Mouse (Mus musculus): ENCODE measurements at regions not wholly inside any gene's neighbourhood (a gene's known extent, or its start where the extent isn't known, plus 50 kb on each side); places are given as distances from the start of the nearest gene placed in this dataset.

DNA sequence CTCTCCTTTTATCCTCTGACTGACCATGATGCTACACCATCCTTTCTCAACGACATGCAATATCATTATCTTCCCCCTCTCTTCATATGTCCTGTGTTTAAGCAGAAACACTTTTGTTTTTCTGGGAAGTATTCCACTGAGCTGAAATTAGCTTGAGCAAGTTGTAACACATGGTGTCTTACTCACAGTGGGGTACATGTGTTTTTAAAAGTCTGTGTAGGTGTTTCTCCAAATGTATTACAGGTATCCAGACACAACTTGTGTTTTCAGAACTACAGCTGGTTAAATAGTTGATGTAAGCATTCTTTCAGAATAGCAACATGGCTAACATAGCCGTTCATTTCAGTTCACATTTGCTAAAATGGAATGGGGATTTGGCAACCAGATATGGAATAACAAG lies 172.8 kb upstream of the Gm10295 start:
- no peak for ATAC-seq (ENCODE audit: low read depth)
- Histone ChIP-seq H3K4me2 (ENCODE audit: low read depth, low read length) (no peak overlapping the region), H3K4me3 (ENCODE audit: low read depth, low read length) (no peak overlapping the region), H3K36me3 (ENCODE audit: control insufficient read depth, insufficient read depth, low read length) (no peaks in the 10 kb centered on the region), H3K9ac (ENCODE audit: low read depth, low read length) (no peak overlapping the region), H3K27ac (replicated peaks; ENCODE audit: low read depth, low read length) (no peak overlapping the region), H3K9me3 (ENCODE audit: control insufficient read depth, low read length) (no peaks in the 10 kb centered on the region), H3K27me3 (replicated peaks; ENCODE audit: control insufficient read depth, insufficient read depth, low read length) (no peaks in the 10 kb centered on the region), H3K4me1 (ENCODE audit: control insufficient read depth, insufficient read depth, low read length) (no peaks in the 10 kb centered on the region)
- no peak for DNase-seq (ENCODE audit: low spot score)
- WGBS = 74% methylated on average over 2 of the region's 2 CpGs

DNA sequence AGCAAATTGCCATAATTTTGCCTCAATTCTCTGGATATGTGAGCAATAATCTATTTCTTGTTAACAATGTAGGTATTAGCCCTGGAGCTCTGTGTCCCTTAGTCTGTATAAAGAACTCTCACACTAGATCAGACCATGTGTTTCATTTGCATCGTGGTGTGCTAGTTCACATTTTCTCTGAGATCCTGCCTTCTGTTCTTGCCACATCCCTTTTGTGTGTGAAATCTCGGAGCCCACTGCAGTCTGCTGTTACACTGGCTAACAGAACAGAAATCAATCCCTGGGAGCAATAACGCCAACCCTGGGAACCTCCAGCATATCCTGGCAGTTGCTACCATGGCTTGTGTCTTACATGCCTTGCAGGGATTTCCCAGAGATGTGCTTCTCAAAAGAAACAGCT lies 156.1 kb upstream of the Gm10295 start:
- Histone ChIP-seq H3K4me1 (ENCODE audit: control insufficient read depth, insufficient read depth, low read length) (no peaks in the 10 kb centered on the region), H3K27me3 (replicated peaks; ENCODE audit: control insufficient read depth, insufficient read depth, low read length) (no peaks in the 10 kb centered on the region), H3K4me2 (ENCODE audit: low read depth, low read length) (no peak overlapping the region), H3K4me3 (ENCODE audit: low read depth, low read length) (no peak overlapping the region), H3K9me3 (ENCODE audit: control insufficient read depth, low read length) (no peaks in the 10 kb centered on the region), H3K36me3 (ENCODE audit: control insufficient read depth, insufficient read depth, low read length) (no peaks in the 10 kb centered on the region), H3K9ac (ENCODE audit: low read depth, low read length) (no peak overlapping the region), H3K27ac (replicated peaks; ENCODE audit: low read depth, low read length) (no peak overlapping the region)
- WGBS = 67% methylated on average over 3 of the region's 3 CpGs
- ATAC-seq (ENCODE audit: low read depth) (no peak), DNase-seq (ENCODE audit: low spot score) (no peak)

DNA sequence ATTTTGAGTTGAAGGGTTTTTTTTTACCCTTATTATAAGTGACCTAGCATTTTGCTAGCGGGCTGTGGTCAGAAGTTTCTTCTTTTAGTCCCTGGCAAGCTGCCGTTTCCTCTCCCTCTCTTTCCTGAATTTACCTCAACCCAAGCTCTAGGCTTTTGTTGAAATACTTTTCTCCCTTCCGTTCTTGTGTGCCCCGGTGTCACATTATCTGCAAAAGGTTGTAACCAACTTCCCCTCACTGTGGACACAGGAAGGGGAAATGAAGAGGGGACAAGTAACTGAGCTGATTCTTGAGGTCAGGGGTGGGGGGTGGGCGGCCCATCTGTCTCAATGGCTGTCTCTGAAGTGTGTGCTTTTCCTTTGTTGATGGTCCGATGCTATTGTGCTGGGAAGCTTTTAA lies 149.4 kb upstream of the Gm10295 start:
- Histone ChIP-seq H3K36me3 (ENCODE audit: control insufficient read depth, insufficient read depth, low read length) (no peaks in the 10 kb centered on the region), H3K4me1 (ENCODE audit: control insufficient read depth, insufficient read depth, low read length) (no peaks in the 10 kb centered on the region), H3K27ac (replicated peaks; ENCODE audit: low read depth, low read length) (no peak overlapping the region), H3K4me2 (ENCODE audit: low read depth, low read length) (no peak overlapping the region), H3K9me3 (ENCODE audit: control insufficient read depth, low read length) (no peaks in the 10 kb centered on the region), H3K27me3 (replicated peaks; ENCODE audit: control insufficient read depth, insufficient read depth, low read length) (no peaks in the 10 kb centered on the region), H3K9ac (ENCODE audit: low read depth, low read length) (no peak overlapping the region), H3K4me3 (ENCODE audit: low read depth, low read length) (no peak overlapping the region)
- 54% methylated on average over 6 of the region's 6 CpGs for WGBS
- ATAC-seq (ENCODE audit: low read depth) (no peak), DNase-seq (ENCODE audit: low spot score) (peak; percentile 13)

DNA sequence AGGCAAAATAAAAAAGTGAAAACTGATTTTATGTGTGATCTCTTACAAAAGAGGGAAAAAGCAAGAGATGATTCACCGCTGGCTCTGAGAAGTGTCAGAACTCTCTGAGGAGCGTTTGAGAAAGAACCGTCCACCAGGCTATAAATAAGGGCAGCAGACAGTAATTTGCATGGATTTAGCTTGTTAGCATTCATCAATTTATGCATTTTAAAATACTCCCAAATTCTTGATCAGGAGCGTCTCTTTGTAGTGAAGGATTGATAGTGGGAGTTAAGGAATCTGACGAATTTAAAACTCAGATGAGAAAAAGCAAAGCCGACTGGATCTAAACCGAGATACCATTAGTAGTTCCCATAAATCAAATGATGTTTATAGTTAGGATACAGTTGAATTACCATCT lies 146.8 kb upstream of the Gm10295 start:
- ATAC-seq (ENCODE audit: low read depth) (no peak), DNase-seq (ENCODE audit: low spot score) (no peak)
- H3K27ac ChIP-seq (replicated peaks; ENCODE audit: low read depth, low read length) = no peak overlapping the region
- no peaks in the 10 kb centered on the region for H3K36me3 ChIP-seq (ENCODE audit: control insufficient read depth, insufficient read depth, low read length)
- no peak overlapping the region for H3K9ac ChIP-seq (ENCODE audit: low read depth, low read length)
- H3K27me3 ChIP-seq (replicated peaks; ENCODE audit: control insufficient read depth, insufficient read depth, low read length) = no peaks in the 10 kb centered on the region
- 72% methylated on average over 7 of the region's 7 CpGs for WGBS
- H3K4me3 ChIP-seq (ENCODE audit: low read depth, low read length) = no peak overlapping the region
- H3K9me3 ChIP-seq (ENCODE audit: control insufficient read depth, low read length) = no peaks in the 10 kb centered on the region
- H3K4me2 ChIP-seq (ENCODE audit: low read depth, low read length) = no peak overlapping the region
- no peaks in the 10 kb centered on the region for H3K4me1 ChIP-seq (ENCODE audit: control insufficient read depth, insufficient read depth, low read length)

DNA sequence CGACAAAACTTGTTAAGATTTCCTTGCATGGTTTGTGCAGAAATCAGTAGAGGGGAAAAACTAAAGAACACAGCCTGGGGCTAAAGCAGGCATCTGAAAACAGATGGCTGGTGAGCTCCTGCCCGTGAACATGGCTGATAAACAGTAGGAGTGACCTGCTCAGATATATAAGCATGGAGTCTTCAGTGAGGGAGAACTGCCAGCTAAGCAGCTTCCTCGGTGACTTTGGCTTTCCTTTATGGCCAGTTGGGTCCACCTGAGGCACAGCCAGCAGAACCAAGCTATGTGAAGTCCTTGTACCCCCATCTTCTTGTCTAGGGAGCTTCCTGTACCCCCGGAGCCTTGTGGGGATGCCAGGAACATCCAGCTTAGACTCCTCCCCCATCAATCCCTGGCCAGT lies 139.8 kb upstream of the Gm10295 start:
- 43% methylated on average over 4 of the region's 4 CpGs for WGBS
- ATAC-seq (ENCODE audit: low read depth) = no peak

DNA sequence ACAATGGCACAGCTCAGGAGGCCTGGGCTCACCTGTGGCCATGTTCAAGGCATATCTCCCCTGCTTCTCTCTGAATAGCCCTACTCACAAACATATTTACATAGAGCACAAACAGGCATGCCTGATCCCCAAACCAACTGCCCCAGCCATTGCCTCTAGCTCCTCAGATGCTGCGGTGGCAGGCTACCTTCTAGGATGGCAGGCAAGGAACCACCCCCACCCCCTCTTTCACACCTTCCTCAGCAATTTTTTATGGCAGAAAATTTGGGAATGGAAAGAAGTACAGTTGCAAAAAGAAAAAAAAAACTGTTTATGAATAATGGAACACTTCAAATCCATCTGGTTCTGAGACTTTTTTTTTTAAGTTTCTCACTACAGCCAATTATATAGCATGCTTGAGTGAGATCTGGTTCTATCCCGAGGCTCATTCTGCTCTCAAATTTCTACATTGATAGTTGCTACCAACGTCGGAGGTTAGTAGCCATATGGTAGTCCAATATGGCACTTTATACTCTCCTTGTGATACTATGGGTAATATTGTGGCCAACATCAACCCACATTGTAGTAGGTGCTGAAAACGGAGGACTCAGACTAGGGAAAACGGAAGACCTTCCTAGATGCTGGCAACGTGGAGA lies 136.8 kb upstream of the Gm10295 start:
- ATAC-seq (ENCODE audit: low read depth) = no peak
- no peak for DNase-seq (ENCODE audit: low spot score)
- H3K36me3 ChIP-seq (ENCODE audit: control insufficient read depth, insufficient read depth, low read length) = no peaks in the 10 kb centered on the region
- H3K4me2 ChIP-seq (ENCODE audit: low read depth, low read length) = no peak overlapping the region
- no peaks in the 10 kb centered on the region for H3K9me3 ChIP-seq (ENCODE audit: control insufficient read depth, low read length)
- H3K27me3 ChIP-seq (replicated peaks; ENCODE audit: control insufficient read depth, insufficient read depth, low read length) = no peaks in the 10 kb centered on the region
- H3K27ac ChIP-seq (replicated peaks; ENCODE audit: low read depth, low read length) = no peak overlapping the region
- 78% methylated on average over 7 of the region's 7 CpGs for WGBS
- H3K4me3 ChIP-seq (ENCODE audit: low read depth, low read length) = no peak overlapping the region
- H3K4me1 ChIP-seq (ENCODE audit: control insufficient read depth, insufficient read depth, low read length) = no peaks in the 10 kb centered on the region
- H3K9ac ChIP-seq (ENCODE audit: low read depth, low read length) = no peak overlapping the region

More for the DNA sequence above, 139.8 kb upstream of the Gm10295 start:
- no peak for DNase-seq (ENCODE audit: low spot score)
- Histone ChIP-seq H3K36me3 (ENCODE audit: control insufficient read depth, insufficient read depth, low read length) (no peaks in the 10 kb centered on the region), H3K9me3 (ENCODE audit: control insufficient read depth, low read length) (no peaks in the 10 kb centered on the region), H3K9ac (ENCODE audit: low read depth, low read length) (no peak overlapping the region), H3K27me3 (replicated peaks; ENCODE audit: control insufficient read depth, insufficient read depth, low read length) (no peaks in the 10 kb centered on the region), H3K4me3 (ENCODE audit: low read depth, low read length) (no peak overlapping the region), H3K27ac (replicated peaks; ENCODE audit: low read depth, low read length) (no peak overlapping the region), H3K4me2 (ENCODE audit: low read depth, low read length) (no peak overlapping the region), H3K4me1 (ENCODE audit: control insufficient read depth, insufficient read depth, low read length) (no peaks in the 10 kb centered on the region)

DNA sequence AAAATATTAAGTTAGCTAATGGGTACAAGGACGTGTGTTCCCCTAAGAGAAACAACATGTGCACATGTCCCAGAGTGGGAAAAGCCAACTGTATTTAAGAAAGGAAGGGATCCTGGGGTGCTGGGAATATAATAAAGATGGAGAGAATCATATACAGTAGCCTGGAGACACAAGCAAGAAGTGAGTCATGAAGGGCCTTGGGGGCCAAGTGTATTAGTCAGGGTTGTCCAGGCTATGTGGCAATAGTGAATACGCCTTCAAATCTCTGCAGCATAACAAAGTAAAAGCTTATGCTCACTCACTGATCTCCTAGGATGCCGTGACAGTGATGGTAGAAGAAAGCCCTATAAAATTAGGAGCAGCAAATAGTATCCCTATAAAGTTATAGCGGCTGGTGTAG lies 124.1 kb upstream of the Gm10295 start:
- Histone ChIP-seq H3K9me3 (ENCODE audit: control insufficient read depth, low read length) (no peaks in the 10 kb centered on the region), H3K27me3 (replicated peaks; ENCODE audit: control insufficient read depth, insufficient read depth, low read length) (no peaks in the 10 kb centered on the region), H3K4me1 (ENCODE audit: control insufficient read depth, insufficient read depth, low read length) (peaks cover 17% of the 10 kb centered on the region), H3K4me2 (ENCODE audit: low read depth, low read length) (no peak overlapping the region), H3K27ac (replicated peaks; ENCODE audit: low read depth, low read length) (no peak overlapping the region), H3K4me3 (ENCODE audit: low read depth, low read length) (no peak overlapping the region), H3K36me3 (ENCODE audit: control insufficient read depth, insufficient read depth, low read length) (no peaks in the 10 kb centered on the region), H3K9ac (ENCODE audit: low read depth, low read length) (no peak overlapping the region)
- 67% methylated on average over 4 of the region's 4 CpGs for WGBS
- ATAC-seq (ENCODE audit: low read depth) = no peak
- no peak for DNase-seq (ENCODE audit: low spot score)

DNA sequence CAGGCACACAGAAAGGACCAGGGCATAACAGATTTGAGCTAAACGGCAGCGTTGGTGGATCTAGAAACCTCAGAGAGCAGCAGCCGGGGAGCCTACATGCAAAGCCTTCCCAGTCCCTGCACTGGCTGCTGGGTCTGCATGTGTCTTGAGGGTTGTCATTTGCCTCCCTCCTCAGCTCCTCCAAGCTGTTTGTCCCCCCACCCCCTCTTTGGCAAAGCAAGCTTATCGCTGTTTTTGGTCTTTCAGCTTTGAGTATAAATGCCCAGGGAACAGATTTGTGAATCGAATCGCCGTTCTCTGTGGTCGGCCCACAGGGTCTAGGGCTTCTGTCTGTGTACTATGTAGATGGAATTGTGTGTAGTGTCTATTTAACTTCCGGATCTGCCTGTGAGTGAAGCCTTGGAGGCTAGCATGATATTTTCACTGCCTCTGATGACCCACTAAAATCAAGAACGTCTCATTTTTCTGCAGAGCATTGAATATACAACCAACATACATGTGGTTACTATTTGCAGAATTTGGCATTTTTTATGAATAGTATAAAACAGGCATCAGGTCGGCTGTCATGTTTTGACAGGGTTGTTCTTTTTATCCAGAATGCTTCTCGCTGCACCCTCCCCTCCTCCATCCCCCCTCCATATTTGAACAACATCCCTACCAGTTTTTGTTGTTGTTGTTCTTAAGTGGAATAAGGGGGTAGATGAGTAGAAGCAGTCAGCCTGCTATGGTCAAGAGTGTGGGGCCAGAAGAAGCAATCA lies 121.3 kb upstream of the Gm10295 start:
- Histone ChIP-seq H3K9me3 (ENCODE audit: control insufficient read depth, low read length) (no peaks in the 10 kb centered on the region), H3K4me1 (ENCODE audit: control insufficient read depth, insufficient read depth, low read length) (peaks cover 17% of the 10 kb centered on the region), H3K4me2 (ENCODE audit: low read depth, low read length) (no peak overlapping the region), H3K36me3 (ENCODE audit: control insufficient read depth, insufficient read depth, low read length) (no peaks in the 10 kb centered on the region), H3K4me3 (ENCODE audit: low read depth, low read length) (no peak overlapping the region), H3K27me3 (replicated peaks; ENCODE audit: control insufficient read depth, insufficient read depth, low read length) (no peaks in the 10 kb centered on the region), H3K27ac (replicated peaks; ENCODE audit: low read depth, low read length) (no peak overlapping the region), H3K9ac (ENCODE audit: low read depth, low read length) (no peak overlapping the region)
- 59% methylated on average over 12 of the region's 12 CpGs for WGBS
- DNase-seq (ENCODE audit: low spot score) (no peak), ATAC-seq (ENCODE audit: low read depth) (no peak)

All from embryonic facial prominence, embryonic 14.5 days (tissue).